Mouse (Mus musculus): ENCODE results near the gene 4931428F04Rik. TPM values are rescaled to one million over a fixed set of nuclear protein-coding genes. Genes with fewer than 3 reads are reported as not detected.

The 4931428F04Rik gene
- total and polyA plus RNA-seq, 2 experiments from 2014 or later: 3.3 to 3.5 TPM

DNA sequence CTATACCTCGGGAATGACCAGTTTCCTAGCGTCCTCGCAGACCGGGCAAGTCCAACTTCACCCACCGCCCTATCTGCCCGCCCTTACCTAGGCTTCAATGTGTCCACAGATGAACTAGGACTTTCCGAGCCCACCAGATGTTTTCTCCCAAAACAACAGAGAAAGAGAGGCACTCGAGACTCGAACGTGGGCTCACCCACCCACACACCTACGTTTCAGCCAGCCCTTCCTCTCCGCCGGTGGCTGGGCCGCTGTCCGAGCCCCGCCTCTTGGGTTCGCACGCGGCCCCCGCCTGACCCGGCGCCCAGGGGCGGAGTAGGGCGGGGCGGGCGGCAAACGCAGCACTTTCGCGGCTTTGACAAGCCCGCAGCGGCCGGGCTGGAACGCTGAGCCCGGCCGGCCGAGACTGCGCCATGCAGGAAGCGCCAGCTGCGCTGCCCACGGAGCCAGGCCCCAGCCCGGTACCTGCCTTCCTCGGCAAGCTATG lies 20.2 kb downstream of the 4931428F04Rik start, which contains the start of gene Hsf4:
TSS of gene Hsf4 (plus strand) at position 341 of the 487 bp plus-strand sequence.
- TF ChIP-seq CTCF (IDR thresholded peaks at IDR 0.05; ENCODE audit: low read depth) (no peak), EP300 (IDR thresholded peaks at IDR 0.05; ENCODE audit: low read depth) (no peak)
- ATAC-seq (ENCODE audit: insufficient read depth, low read depth): peak; percentile 68
- Histone ChIP-seq H3K27ac (ENCODE audit: low read depth) (no peak within 1 kb of the TSS), H3K27me3 (ENCODE audit: control insufficient read depth, insufficient read depth, low read length) (peaks cover 58% of the 10 kb centered on the region), H3K9me3 (replicated peaks; ENCODE audit: control insufficient read depth, low read length) (no peaks in the 10 kb centered on the region), H3K4me2 (ENCODE audit: low read depth, low read length) (peak within 1 kb of the TSS; percentile 95), H3K4me3 (ENCODE audit: low read depth, low read length) (peak within 1 kb of the TSS; percentile 56), H3K9ac (replicated peaks; ENCODE audit: low read depth, low read length) (peak within 1 kb of the TSS; percentile 47), H3K36me3 (replicated peaks; ENCODE audit: control insufficient read depth, insufficient read depth, low read length) (0 out of 2 replicates have a peak, but pooled peaks cover 4% of the 10 kb centered on the region), H3K4me1 (ENCODE audit: control insufficient read depth, insufficient read depth) (peaks cover 20% of the 10 kb centered on the region)
- no peak for DNase-seq (ENCODE audit: low spot score)
- WGBS: under 1% methylated on average over 42 of the region's 42 CpGs

- Histone ChIP-seq H3K4me1 (ENCODE audit: control insufficient read depth, insufficient read depth) (peaks cover 21% of the 10 kb centered on the region), H3K4me2 (ENCODE audit: low read depth, low read length) (peak overlapping the region; percentile 95), H3K4me3 (ENCODE audit: low read depth, low read length) (peak overlapping the region; percentile 56), H3K9me3 (replicated peaks; ENCODE audit: control insufficient read depth, low read length) (no peaks in the 10 kb centered on the region), H3K27ac (ENCODE audit: low read depth) (no peak overlapping the region), H3K36me3 (replicated peaks; ENCODE audit: control insufficient read depth, insufficient read depth, low read length) (0 out of 2 replicates have a peak, but pooled peaks cover 4% of the 10 kb centered on the region), H3K27me3 (ENCODE audit: control insufficient read depth, insufficient read depth, low read length) (peaks cover 54% of the 10 kb centered on the region), H3K9ac (replicated peaks; ENCODE audit: low read depth, low read length) (peak overlapping the region; percentile 47)
- DNase-seq (ENCODE audit: low spot score) (no peak), ATAC-seq (ENCODE audit: insufficient read depth, low read depth) (0 out of 2 replicates have a peak, but pooled peaks have one; percentile 16)
- TF ChIP-seq EP300 (IDR thresholded peaks at IDR 0.05; ENCODE audit: low read depth): no peak
- no peak for TF ChIP-seq CTCF (IDR thresholded peaks at IDR 0.05; ENCODE audit: low read depth)
- WGBS: 2% methylated on average over 10 of the region's 10 CpGs
These were observed 20.6 kb downstream of the 4931428F04Rik start for GRCm38 (mm10) chr8:105269075-105269458.

GRCm38 (mm10) chr8:105268342-105269074 lies 21.2 kb downstream of the 4931428F04Rik start:
- no peak for DNase-seq (ENCODE audit: low spot score)
- Histone ChIP-seq H3K27ac (ENCODE audit: low read depth) (no peak overlapping the region), H3K4me2 (ENCODE audit: low read depth, low read length) (peak overlapping the region; percentile 95), H3K36me3 (replicated peaks; ENCODE audit: control insufficient read depth, insufficient read depth, low read length) (0 out of 2 replicates have a peak, but pooled peaks cover 4% of the 10 kb centered on the region), H3K4me1 (ENCODE audit: control insufficient read depth, insufficient read depth) (peaks cover 24% of the 10 kb centered on the region), H3K9ac (replicated peaks; ENCODE audit: low read depth, low read length) (peak overlapping the region; percentile 47), H3K27me3 (ENCODE audit: control insufficient read depth, insufficient read depth, low read length) (peaks cover 48% of the 10 kb centered on the region), H3K9me3 (replicated peaks; ENCODE audit: control insufficient read depth, low read length) (no peaks in the 10 kb centered on the region), H3K4me3 (ENCODE audit: low read depth, low read length) (peak overlapping the region; percentile 56)
- ATAC-seq (ENCODE audit: insufficient read depth, low read depth): peak; percentile 23; the same call in 1 of the 2 replicates
- TF ChIP-seq CTCF (IDR thresholded peaks at IDR 0.05; ENCODE audit: low read depth) (no peak), EP300 (IDR thresholded peaks at IDR 0.05; ENCODE audit: low read depth) (no peak)
- 5% methylated on average over 65 of the region's 65 CpGs for WGBS

DNA sequence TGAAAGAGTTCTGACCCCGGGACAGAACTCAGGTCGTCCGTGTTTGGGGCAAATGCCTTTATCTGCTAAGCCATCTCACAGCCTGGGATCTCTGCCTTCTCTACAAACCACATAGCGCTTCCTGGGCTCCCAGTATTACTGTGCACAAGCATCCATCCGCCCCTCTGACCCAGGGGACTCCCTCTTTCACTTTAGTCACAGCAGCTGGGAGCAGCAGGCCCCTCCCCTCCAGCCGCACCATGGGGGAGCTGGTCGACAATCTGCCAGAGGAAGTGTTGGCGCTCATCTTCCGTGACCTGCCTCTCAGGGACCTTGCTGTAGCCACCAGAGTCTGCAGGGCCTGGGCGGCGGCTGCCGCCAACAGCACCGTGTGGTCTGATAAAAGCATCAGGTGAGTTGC lies 22.9 kb downstream of the 4931428F04Rik start:
- Histone ChIP-seq H3K27me3 (ENCODE audit: control insufficient read depth, insufficient read depth, low read length) (peaks cover 32% of the 10 kb centered on the region), H3K4me2 (ENCODE audit: low read depth, low read length) (no peak overlapping the region)

DNA sequence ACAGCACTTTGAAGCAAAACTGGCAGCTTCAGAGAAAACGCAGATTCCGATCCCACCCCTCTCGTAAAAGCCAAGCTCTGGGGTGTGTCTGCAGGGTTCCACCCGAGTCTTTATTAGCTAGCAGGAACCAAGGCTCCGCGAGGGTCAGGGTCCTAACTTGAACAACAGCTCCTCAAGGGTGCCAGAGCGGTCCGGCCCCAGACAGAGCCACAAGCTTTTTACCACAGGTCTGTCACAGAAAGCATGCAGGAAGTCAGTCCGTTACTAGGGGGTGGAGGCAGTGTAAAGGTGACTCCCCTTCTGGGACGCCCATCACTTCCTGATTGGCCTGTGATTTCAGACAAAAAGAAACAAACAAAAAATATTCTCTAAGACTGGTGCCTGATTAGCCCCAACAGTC lies 24.5 kb downstream of the 4931428F04Rik start:
- Histone ChIP-seq H3K27me3 (ENCODE audit: control insufficient read depth, insufficient read depth, low read length) (peaks cover 16% of the 10 kb centered on the region), H3K9me3 (replicated peaks; ENCODE audit: control insufficient read depth, low read length) (no peaks in the 10 kb centered on the region), H3K9ac (replicated peaks; ENCODE audit: low read depth, low read length) (peak overlapping the region; percentile 55), H3K27ac (ENCODE audit: low read depth) (no peak overlapping the region), H3K4me1 (ENCODE audit: control insufficient read depth, insufficient read depth) (peaks cover 19% of the 10 kb centered on the region), H3K4me2 (ENCODE audit: low read depth, low read length) (peak overlapping the region; percentile 94), H3K36me3 (replicated peaks; ENCODE audit: control insufficient read depth, insufficient read depth, low read length) (0 out of 2 replicates have a peak, but pooled peaks cover 4% of the 10 kb centered on the region), H3K4me3 (ENCODE audit: low read depth, low read length) (peak overlapping the region; percentile 74)
- ATAC-seq (ENCODE audit: insufficient read depth, low read depth) (no peak), DNase-seq (ENCODE audit: low spot score) (no peak)
- 17% methylated on average over 10 of the region's 10 CpGs for WGBS
- TF ChIP-seq CTCF (IDR thresholded peaks at IDR 0.05; ENCODE audit: low read depth) (no peak), EP300 (IDR thresholded peaks at IDR 0.05; ENCODE audit: low read depth) (no peak)

More for the DNA sequence above, 22.9 kb downstream of the 4931428F04Rik start:
- ATAC-seq (ENCODE audit: insufficient read depth, low read depth) (no peak), DNase-seq (ENCODE audit: low spot score) (no peak)
- 0 out of 2 replicates have a peak, but pooled peaks cover 4% of the 10 kb centered on the region for H3K36me3 ChIP-seq (replicated peaks; ENCODE audit: control insufficient read depth, insufficient read depth, low read length)
- no peak overlapping the region for H3K4me3 ChIP-seq (ENCODE audit: low read depth, low read length)
- H3K27ac ChIP-seq (ENCODE audit: low read depth): no peak overlapping the region
- 58% methylated on average over 13 of the region's 13 CpGs for WGBS
- H3K9me3 ChIP-seq (replicated peaks; ENCODE audit: control insufficient read depth, low read length): no peaks in the 10 kb centered on the region
- peaks cover 24% of the 10 kb centered on the region for H3K4me1 ChIP-seq (ENCODE audit: control insufficient read depth, insufficient read depth)
- no peak overlapping the region for H3K9ac ChIP-seq (replicated peaks; ENCODE audit: low read depth, low read length)
- TF ChIP-seq CTCF (IDR thresholded peaks at IDR 0.05; ENCODE audit: low read depth) (no peak), EP300 (IDR thresholded peaks at IDR 0.05; ENCODE audit: low read depth) (no peak)

Data from heart, postnatal 0 days (tissue).